Mouse (Mus musculus): ENCODE results near the gene Rab32. TPM values are rescaled to one million over a fixed set of nuclear protein-coding genes. Genes with fewer than 3 reads are reported as not detected.

The Rab32 gene
- total and polyA plus RNA-seq, 2 experiments from 2014 or later, result 3.9 to 4.0 TPM

DNA sequence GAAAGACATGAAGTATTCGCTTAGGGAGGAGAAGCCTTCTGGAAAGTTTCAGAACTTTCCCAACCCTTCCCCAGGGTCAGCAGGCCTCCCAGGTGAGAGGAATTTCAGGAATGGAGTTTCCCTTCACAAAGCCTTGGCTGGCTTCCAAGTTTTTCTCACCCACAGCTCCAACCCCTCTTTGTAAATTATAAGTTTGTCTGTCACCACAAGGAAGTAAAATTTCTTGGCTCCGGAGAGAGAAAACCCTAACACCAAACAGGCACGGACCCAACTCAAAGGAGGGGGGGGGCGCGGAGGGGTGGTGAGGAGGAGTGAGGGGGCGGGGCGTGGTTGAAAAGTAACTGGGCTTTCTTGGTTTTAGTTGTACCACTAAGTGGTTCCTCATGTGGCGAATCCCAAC lies 980 bp downstream of the Rab32 start:
- Histone ChIP-seq H3K9me3 (replicated peaks; ENCODE audit: control insufficient read depth, low read length) (no peaks in the 10 kb centered on the region), H3K27ac (ENCODE audit: low read depth) (0 out of 2 replicates have a peak overlapping the region, but pooled peaks have one; percentile 6), H3K4me1 (ENCODE audit: control insufficient read depth, insufficient read depth) (peaks cover 8% of the 10 kb centered on the region; the same call in 1 of the 2 replicates), H3K4me3 (ENCODE audit: low read depth, low read length) (peak overlapping the region; percentile 70), H3K9ac (replicated peaks; ENCODE audit: low read depth, low read length) (peak overlapping the region; percentile 59), H3K4me2 (ENCODE audit: low read depth, low read length) (peak overlapping the region; percentile 97), H3K27me3 (ENCODE audit: control insufficient read depth, insufficient read depth, low read length) (no peaks in the 10 kb centered on the region), H3K36me3 (replicated peaks; ENCODE audit: control insufficient read depth, insufficient read depth, low read length) (no peaks in the 10 kb centered on the region)
- TF ChIP-seq EP300 (IDR thresholded peaks at IDR 0.05; ENCODE audit: low read depth) (no peak), CTCF (IDR thresholded peaks at IDR 0.05; ENCODE audit: low read depth) (no peak)
- DNase-seq (ENCODE audit: low spot score) (peak; percentile 30), ATAC-seq (ENCODE audit: insufficient read depth, low read depth) (no peak)
- WGBS, result 4% methylated on average over 8 of the region's 8 CpGs

DNA sequence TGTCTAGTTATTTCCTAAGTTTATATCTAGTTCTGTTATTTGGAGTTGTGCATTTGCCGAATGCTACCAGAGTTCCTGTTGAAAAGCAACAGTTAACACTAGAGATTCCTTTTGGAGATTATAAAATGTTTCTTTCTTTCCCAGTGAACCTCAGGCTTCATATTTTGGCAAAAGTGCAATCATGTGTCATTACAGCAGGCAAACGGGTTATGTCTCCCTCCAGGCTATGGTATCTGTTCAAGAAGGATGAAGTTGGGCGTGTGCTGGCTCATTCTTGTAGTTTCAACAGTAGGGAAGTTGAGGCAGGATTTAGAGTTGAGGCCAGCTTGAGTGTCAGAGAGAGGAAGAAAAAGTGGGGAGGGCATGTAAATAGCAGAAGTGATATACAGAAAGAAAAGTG lies 2.4 kb downstream of the Rab32 start:
- Histone ChIP-seq H3K9me3 (replicated peaks; ENCODE audit: control insufficient read depth, low read length) (no peaks in the 10 kb centered on the region), H3K27ac (ENCODE audit: low read depth) (no peak overlapping the region), H3K27me3 (ENCODE audit: control insufficient read depth, insufficient read depth, low read length) (no peaks in the 10 kb centered on the region), H3K36me3 (replicated peaks; ENCODE audit: control insufficient read depth, insufficient read depth, low read length) (no peaks in the 10 kb centered on the region), H3K4me2 (ENCODE audit: low read depth, low read length) (no peak overlapping the region), H3K4me1 (ENCODE audit: control insufficient read depth, insufficient read depth) (peaks cover 8% of the 10 kb centered on the region; the same call in 1 of the 2 replicates), H3K9ac (replicated peaks; ENCODE audit: low read depth, low read length) (no peak overlapping the region), H3K4me3 (ENCODE audit: low read depth, low read length) (no peak overlapping the region)
- DNase-seq (ENCODE audit: low spot score) (no peak), ATAC-seq (ENCODE audit: insufficient read depth, low read depth) (no peak)
- WGBS, result 79% methylated on average over 3 of the region's 3 CpGs
- no peak for TF ChIP-seq EP300 (IDR thresholded peaks at IDR 0.05; ENCODE audit: low read depth)
- TF ChIP-seq CTCF (IDR thresholded peaks at IDR 0.05; ENCODE audit: low read depth), result no peak

GRCm38 (mm10) chr10:10555221-10555620 lies 2.8 kb downstream of the Rab32 start:
- Histone ChIP-seq H3K4me2 (ENCODE audit: low read depth, low read length) (no peak overlapping the region), H3K4me3 (ENCODE audit: low read depth, low read length) (no peak overlapping the region), H3K27me3 (ENCODE audit: control insufficient read depth, insufficient read depth, low read length) (no peaks in the 10 kb centered on the region), H3K9ac (replicated peaks; ENCODE audit: low read depth, low read length) (no peak overlapping the region), H3K4me1 (ENCODE audit: control insufficient read depth, insufficient read depth) (peaks cover 8% of the 10 kb centered on the region; the same call in 1 of the 2 replicates), H3K9me3 (replicated peaks; ENCODE audit: control insufficient read depth, low read length) (no peaks in the 10 kb centered on the region), H3K36me3 (replicated peaks; ENCODE audit: control insufficient read depth, insufficient read depth, low read length) (no peaks in the 10 kb centered on the region), H3K27ac (ENCODE audit: low read depth) (no peak overlapping the region)
- DNase-seq (ENCODE audit: low spot score), result no peak
- 72% methylated on average over 5 of the region's 5 CpGs for WGBS
- no peak for ATAC-seq (ENCODE audit: insufficient read depth, low read depth)
- TF ChIP-seq CTCF (IDR thresholded peaks at IDR 0.05; ENCODE audit: low read depth), result no peak
- TF ChIP-seq EP300 (IDR thresholded peaks at IDR 0.05; ENCODE audit: low read depth), result no peak

DNA sequence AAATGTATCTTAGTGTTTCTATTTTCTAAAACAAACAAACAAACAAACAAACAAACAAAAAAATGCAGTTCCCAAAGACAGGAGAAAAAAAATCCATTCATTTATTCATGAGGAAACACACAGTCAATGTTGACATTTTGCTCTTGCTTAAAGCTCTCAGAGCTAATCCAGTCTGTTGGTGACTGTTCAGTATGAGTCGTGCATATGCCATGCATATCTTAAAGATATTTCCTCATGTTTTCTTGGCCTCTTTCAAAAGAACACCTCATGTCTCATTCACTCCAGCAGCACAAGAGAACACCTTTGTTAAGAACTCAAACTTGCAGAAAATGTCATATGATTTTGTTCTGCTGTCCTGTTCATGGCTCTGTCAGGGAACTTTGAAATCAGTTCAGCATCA lies 7.9 kb downstream of the Rab32 start:
- Histone ChIP-seq H3K27me3 (ENCODE audit: control insufficient read depth, insufficient read depth, low read length) (no peaks in the 10 kb centered on the region), H3K4me2 (ENCODE audit: low read depth, low read length) (no peak overlapping the region), H3K36me3 (replicated peaks; ENCODE audit: control insufficient read depth, insufficient read depth, low read length) (no peaks in the 10 kb centered on the region), H3K27ac (ENCODE audit: low read depth) (no peak overlapping the region), H3K9ac (replicated peaks; ENCODE audit: low read depth, low read length) (no peak overlapping the region), H3K4me3 (ENCODE audit: low read depth, low read length) (no peak overlapping the region), H3K4me1 (ENCODE audit: control insufficient read depth, insufficient read depth) (no peaks in the 10 kb centered on the region), H3K9me3 (replicated peaks; ENCODE audit: control insufficient read depth, low read length) (no peaks in the 10 kb centered on the region)
- ATAC-seq (ENCODE audit: insufficient read depth, low read depth), result no peak
- TF ChIP-seq CTCF (IDR thresholded peaks at IDR 0.05; ENCODE audit: low read depth), result no peak
- no peak for TF ChIP-seq EP300 (IDR thresholded peaks at IDR 0.05; ENCODE audit: low read depth)
- DNase-seq (ENCODE audit: low spot score), result no peak
- WGBS, result 45% methylated on average over 1 of the region's 1 CpGs

DNA sequence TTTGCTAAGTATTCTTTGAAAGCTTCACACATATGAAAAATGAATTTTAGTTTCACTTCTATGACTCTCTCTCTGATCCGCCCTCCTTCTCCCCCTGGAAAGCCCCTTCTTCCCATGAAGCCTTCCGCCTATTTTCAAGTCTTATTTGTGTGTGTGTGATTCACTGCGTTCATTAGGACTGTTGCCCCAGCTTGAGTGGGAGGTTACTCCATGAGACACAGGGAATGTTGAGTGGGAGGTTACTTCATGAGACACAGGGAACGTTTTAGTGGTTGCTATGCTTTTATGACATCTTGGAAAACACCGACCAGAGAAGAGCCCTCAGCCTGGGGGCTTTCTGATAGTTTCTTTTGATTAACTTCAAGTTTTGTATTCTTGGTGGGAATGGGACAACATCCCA lies 11.4 kb downstream of the Rab32 start:
- no peak for TF ChIP-seq EP300 (IDR thresholded peaks at IDR 0.05; ENCODE audit: low read depth)
- no peak for TF ChIP-seq CTCF (IDR thresholded peaks at IDR 0.05; ENCODE audit: low read depth)
- Histone ChIP-seq H3K36me3 (replicated peaks; ENCODE audit: control insufficient read depth, insufficient read depth, low read length) (no peaks in the 10 kb centered on the region), H3K27me3 (ENCODE audit: control insufficient read depth, insufficient read depth, low read length) (no peaks in the 10 kb centered on the region), H3K9ac (replicated peaks; ENCODE audit: low read depth, low read length) (no peak overlapping the region), H3K27ac (ENCODE audit: low read depth) (no peak overlapping the region), H3K9me3 (replicated peaks; ENCODE audit: control insufficient read depth, low read length) (no peaks in the 10 kb centered on the region), H3K4me3 (ENCODE audit: low read depth, low read length) (no peak overlapping the region), H3K4me1 (ENCODE audit: control insufficient read depth, insufficient read depth) (no peaks in the 10 kb centered on the region), H3K4me2 (ENCODE audit: low read depth, low read length) (no peak overlapping the region)
- 57% methylated on average over 5 of the region's 5 CpGs for WGBS
- no peak for ATAC-seq (ENCODE audit: insufficient read depth, low read depth)
- DNase-seq (ENCODE audit: low spot score), result no peak

GRCm38 (mm10) chr10:10544955-10545354 lies 13.1 kb downstream of the Rab32 start:
- Histone ChIP-seq H3K27ac (ENCODE audit: low read depth) (no peak overlapping the region), H3K36me3 (replicated peaks; ENCODE audit: control insufficient read depth, insufficient read depth, low read length) (no peaks in the 10 kb centered on the region), H3K4me2 (ENCODE audit: low read depth, low read length) (no peak overlapping the region), H3K4me1 (ENCODE audit: control insufficient read depth, insufficient read depth) (no peaks in the 10 kb centered on the region), H3K9me3 (replicated peaks; ENCODE audit: control insufficient read depth, low read length) (no peaks in the 10 kb centered on the region), H3K4me3 (ENCODE audit: low read depth, low read length) (no peak overlapping the region), H3K27me3 (ENCODE audit: control insufficient read depth, insufficient read depth, low read length) (no peaks in the 10 kb centered on the region), H3K9ac (replicated peaks; ENCODE audit: low read depth, low read length) (no peak overlapping the region)
- no peak for ATAC-seq (ENCODE audit: insufficient read depth, low read depth)
- TF ChIP-seq EP300 (IDR thresholded peaks at IDR 0.05; ENCODE audit: low read depth), result no peak
- no peak for TF ChIP-seq CTCF (IDR thresholded peaks at IDR 0.05; ENCODE audit: low read depth)
- WGBS, result 86% methylated on average over 3 of the region's 3 CpGs
- DNase-seq (ENCODE audit: low spot score), result no peak

Other genes with a start within 250 kb of the Rab32 start
- not detected in 2 replicates for gene Adgb, start 85.9 kb downstream of the Rab32 start, total RNA-seq (2014; rRNA removed; ENCODE audit: low replicate concordance)
- gene Adgb, start 85.9 kb downstream of the Rab32 start, polyA plus RNA-seq (2015; fragmentation: Nextera tagmentation; extraction: Ambion mirVana), result 0.07 and 0.12 TPM in 2 replicates
- not detected in 2 replicates for gene Gm10944, start 123.1 kb upstream of the Rab32 start, total RNA-seq (2014; rRNA removed; ENCODE audit: low replicate concordance)
- not detected in 2 replicates for gene Gm10944, start 123.1 kb upstream of the Rab32 start, polyA plus RNA-seq (2015; fragmentation: Nextera tagmentation; extraction: Ambion mirVana)